Mouse (Mus musculus) stomach, embryonic 16.5 days (tissue): ENCODE data around the gene Pip4k2c. TPM values are rescaled to one million over a fixed set of nuclear protein-coding genes. Genes with fewer than 3 reads are reported as not detected.
A peak's percentile ranks its signal among the peaks of the same experiment; 100 is the strongest.
"Not testable (repeated sequence)": the region's sequence is repeated elsewhere in the genome, so short reads cannot be mapped to it uniquely, and the experiment has no call there.

Experiments
- ATAC-seq: fragments of 200-750 bp; cut with Nextera tagmentation; 2 replicates; pipeline ENCODE4 v1.8.0; 2017; ENCODE audit warnings: moderate number of reproducible peaks, moderate TSS enrichment; ENCODE audit not compliant: insufficient read depth, low FRiP score
- H3K27ac ChIP-seq: fragments of 300-500 bp; sonication (generic); 2 replicates; pipeline ENCODE4 v1.5.1; 2014; ENCODE audit warnings: low read length
- H3K27me3 ChIP-seq: fragments of 300-500 bp; sonication (generic); 2 replicates; pipeline ENCODE4 v1.6.1; 2014; ENCODE audit warnings: low read length, control low read depth, mixed read lengths; ENCODE audit not compliant: control insufficient read depth, insufficient read depth
- H3K36me3 ChIP-seq: fragments of 300-500 bp; sonication (generic); 2 replicates; pipeline ENCODE4 v1.6.1; 2014; ENCODE audit warnings: low read length; ENCODE audit not compliant: control insufficient read depth, insufficient read depth
- H3K4me1 ChIP-seq: fragments of 300-500 bp; sonication (generic); 2 replicates; pipeline ENCODE4 v1.6.1; 2014; ENCODE audit warnings: low read length, control low read depth, mixed read lengths; ENCODE audit not compliant: control insufficient read depth, insufficient read depth
- H3K4me2 ChIP-seq: fragments of 300-500 bp; sonication (generic); 2 replicates; pipeline ENCODE4 v1.6.1; 2014; ENCODE audit warnings: low read depth, low read length, mixed read lengths
- H3K4me3 ChIP-seq: fragments of 300-500 bp; sonication (generic); replicated peaks from 2 replicates; pipeline ENCODE4 v1.5.1; 2014; ENCODE audit warnings: mild to moderate bottlenecking, low read length
- H3K9ac ChIP-seq: fragments of 300-500 bp; sonication (generic); 2 replicates; pipeline ENCODE4 v1.6.1; 2014; ENCODE audit warnings: low read length
- H3K9me3 ChIP-seq: fragments of 300-500 bp; sonication (generic); replicated peaks from 2 replicates; pipeline ENCODE4 v1.6.1; 2016; ENCODE audit warnings: low read length, control low read depth; ENCODE audit not compliant: control insufficient read depth
- WGBS: fragments of 180-500 bp; shearing (Covaris S2); extraction: QIAGEN DNeasy Blood & Tissue Kit; methylation state at CpG from one replicate; pipeline ENCODE4 v1.1.7; 2014; 5-methylcytosine and 5-hydroxymethylcytosine counted together
- polyA plus RNA-seq: library from polyadenylated mRNA; unstranded; fragments of >200 nt; fragmentation: Nextera tagmentation; extraction: Ambion mirVana; gene quantifications from 2 replicates; pipeline ENCODE4 v1.2.1, GENCODE M21; 2015

The Pip4k2c gene
- polyA plus RNA-seq, 1 experiment from 2014 or later = 33.5 TPM

DNA sequence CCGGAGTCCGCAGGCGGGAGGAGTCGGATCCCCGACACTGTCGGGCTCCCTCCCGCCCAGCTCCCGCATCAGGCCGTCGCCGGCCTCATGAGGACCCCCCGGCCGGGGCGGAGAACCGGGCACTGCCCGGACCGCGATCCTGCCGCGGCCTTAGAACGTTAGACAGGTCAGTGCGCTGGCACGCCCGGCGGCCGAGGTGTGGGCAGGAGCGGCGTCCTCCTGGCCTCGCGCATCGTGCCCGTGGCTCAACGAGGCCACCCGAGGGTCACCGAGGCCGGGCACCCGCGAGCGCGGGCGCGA lies 46.1 kb downstream of the Pip4k2c start:
- Histone ChIP-seq H3K36me3 (no peaks in the 10 kb centered on the region), H3K4me2 (peak overlapping the region; percentile 100), H3K27me3 (peaks cover 35% of the 10 kb centered on the region), H3K9me3 (no peaks in the 10 kb centered on the region), H3K27ac (peak overlapping the region; percentile 86), H3K4me1 (peaks cover 20% of the 10 kb centered on the region), H3K9ac (peak overlapping the region; percentile 86), H3K4me3 (peak overlapping the region; percentile 59)
- peak; percentile 30; the same call in 1 of the 2 replicates for ATAC-seq
- WGBS = under 1% methylated on average over 42 of the region's 42 CpGs

DNA sequence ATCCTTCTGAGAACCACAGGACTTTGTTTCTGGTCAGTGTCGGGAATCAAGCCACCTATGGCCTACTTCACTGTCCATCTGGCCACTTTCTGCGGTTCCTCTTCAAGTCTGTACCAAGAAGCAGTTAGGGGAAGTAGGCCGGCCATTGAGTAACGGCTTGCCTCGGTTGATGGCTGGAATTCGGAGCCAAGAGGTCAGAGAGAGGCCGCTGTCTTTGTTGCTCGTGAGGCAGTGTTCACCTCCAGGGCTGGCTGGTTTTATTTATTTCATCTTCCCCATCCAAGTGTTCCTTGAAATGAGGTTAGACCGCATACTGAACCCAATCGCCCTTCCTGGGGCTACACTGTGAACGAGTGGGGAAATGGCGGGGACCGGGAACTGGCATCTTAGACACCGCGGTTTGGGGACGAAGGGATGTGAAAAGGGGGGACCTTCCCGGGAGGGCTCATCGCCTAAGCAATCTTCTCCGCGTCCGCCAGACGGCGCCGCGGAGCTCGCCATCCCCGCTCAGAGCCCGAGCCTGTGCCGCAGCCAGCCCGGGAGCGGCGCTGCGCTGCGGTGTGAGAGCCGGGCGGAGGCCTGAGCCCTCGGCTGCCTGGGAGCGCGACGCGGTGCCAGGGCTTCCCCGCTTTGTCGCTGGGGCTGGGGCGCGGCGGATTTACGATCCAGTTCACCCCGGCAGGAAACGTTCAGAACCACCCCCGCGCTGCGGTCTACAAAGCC lies 46.6 kb downstream of the Pip4k2c start, which contains the start of gene B4galnt1:
Gene B4galnt1, plus strand, starts transcription at position 595 of the 723 bp plus-strand sequence.
- WGBS = 3% methylated on average over 52 of the region's 52 CpGs
- no peaks in the 10 kb centered on the region for H3K9me3 ChIP-seq
- peak within 1 kb of the TSS; percentile 100 for H3K4me2 ChIP-seq
- H3K27ac ChIP-seq = peak within 1 kb of the TSS; percentile 86
- H3K4me1 ChIP-seq = peaks cover 17% of the 10 kb centered on the region; the same call in 1 of the 2 replicates
- peak within 1 kb of the TSS; percentile 59 for H3K4me3 ChIP-seq
- peaks cover 32% of the 10 kb centered on the region for H3K27me3 ChIP-seq
- peak within 1 kb of the TSS; percentile 86 for H3K9ac ChIP-seq
- H3K36me3 ChIP-seq = no peaks in the 10 kb centered on the region
- ATAC-seq = peak; percentile 86

DNA sequence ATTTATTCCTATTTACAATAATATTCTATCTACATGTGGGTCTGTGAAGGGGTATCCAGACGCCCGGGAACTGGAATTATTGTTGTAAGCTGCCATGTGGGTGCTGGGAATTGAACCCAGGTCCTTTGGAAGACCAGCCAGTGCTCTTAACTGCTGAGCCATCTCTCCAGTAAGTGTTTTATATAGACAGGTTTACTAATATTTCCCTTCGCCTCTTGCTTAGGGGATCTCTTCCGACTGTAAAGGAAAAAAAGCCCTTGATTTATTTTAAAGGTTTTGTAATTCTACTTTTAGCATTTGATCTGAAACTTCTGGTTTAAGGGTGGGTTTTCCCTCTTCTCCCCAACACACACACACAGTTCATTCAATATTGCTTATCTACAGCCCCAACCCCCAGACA lies 47.2 kb downstream of the Pip4k2c start:
- Histone ChIP-seq H3K4me3 (no peak overlapping the region), H3K27me3 (peaks cover 26% of the 10 kb centered on the region), H3K27ac (peak overlapping the region; percentile 41; the same call in 1 of the 2 replicates), H3K9ac (peak overlapping the region; percentile 86; the same call in 1 of the 2 replicates), H3K36me3 (no peaks in the 10 kb centered on the region), H3K9me3 (no peaks in the 10 kb centered on the region), H3K4me2 (peak overlapping the region; percentile 100; the same call in 1 of the 2 replicates), H3K4me1 (peaks cover 15% of the 10 kb centered on the region; the same call in 1 of the 2 replicates)
- ATAC-seq = no peak
- WGBS = 88% methylated on average over 4 of the region's 4 CpGs

DNA sequence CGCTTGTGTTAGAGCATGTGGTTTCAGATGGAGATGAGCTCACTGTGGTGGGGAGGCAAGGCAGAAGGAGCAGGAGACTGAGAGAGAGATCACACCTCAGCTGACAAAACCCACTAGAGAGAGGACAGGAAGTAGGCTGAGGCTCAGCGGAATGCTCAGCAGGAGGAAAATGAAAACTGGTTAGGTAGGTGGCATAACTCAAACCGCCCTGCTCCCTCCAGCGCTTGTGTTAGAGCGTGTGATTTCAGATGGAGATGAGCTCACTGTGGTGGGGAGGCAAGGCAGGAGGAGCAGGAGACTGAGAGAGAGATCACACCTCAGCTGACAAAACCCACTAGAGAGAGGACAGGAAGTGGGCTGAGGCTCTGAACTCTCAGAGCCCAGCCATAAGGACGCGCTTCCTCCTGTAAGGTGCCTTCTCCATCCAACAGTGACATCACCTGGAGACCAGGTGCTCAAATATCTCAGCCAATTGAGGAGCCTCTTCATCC lies 48.6 kb downstream of the Pip4k2c start:
- H3K9ac ChIP-seq, H3K36me3 ChIP-seq, H3K4me3 ChIP-seq, H3K9me3 ChIP-seq, H3K4me2 ChIP-seq, H3K27ac ChIP-seq, ATAC-seq: not testable (repeated sequence)
- 41% methylated on average over 7 of the region's 7 CpGs for WGBS
- H3K27me3 ChIP-seq = peaks cover 20% of the 10 kb centered on the region
- H3K4me1 ChIP-seq = peaks cover 12% of the 10 kb centered on the region; the same call in 1 of the 2 replicates

DNA sequence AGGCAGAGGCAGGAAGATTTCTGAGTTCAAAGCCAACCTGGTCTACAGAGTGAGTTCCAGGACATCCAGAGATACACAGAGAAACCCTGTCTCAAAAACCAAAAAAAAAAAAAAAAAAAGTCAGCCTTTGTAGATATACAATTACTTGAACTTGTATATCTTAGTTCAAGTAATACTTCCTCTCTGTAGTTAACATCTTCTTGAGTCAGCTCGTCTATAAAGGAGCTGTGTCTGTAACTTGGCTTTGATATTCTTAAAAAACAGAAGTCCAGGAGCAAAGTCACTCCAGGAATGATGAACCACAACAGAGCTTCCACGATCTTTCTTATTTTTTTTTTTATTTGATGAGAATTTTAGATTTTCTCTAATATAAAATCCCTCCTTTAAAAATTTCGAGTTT lies 50.7 kb downstream of the Pip4k2c start:
- H3K9me3 ChIP-seq = no peaks in the 10 kb centered on the region
- no peaks in the 10 kb centered on the region; the same call in 1 of the 2 replicates for H3K27me3 ChIP-seq
- peaks cover 11% of the 10 kb centered on the region; the same call in 1 of the 2 replicates for H3K4me1 ChIP-seq
- 71% methylated on average over 3 of the region's 3 CpGs for WGBS
- ATAC-seq = no peak
- H3K4me2 ChIP-seq = no peak overlapping the region
- no peak overlapping the region for H3K4me3 ChIP-seq
- H3K36me3 ChIP-seq = no peaks in the 10 kb centered on the region
- H3K9ac ChIP-seq = no peak overlapping the region
- no peak overlapping the region for H3K27ac ChIP-seq

DNA sequence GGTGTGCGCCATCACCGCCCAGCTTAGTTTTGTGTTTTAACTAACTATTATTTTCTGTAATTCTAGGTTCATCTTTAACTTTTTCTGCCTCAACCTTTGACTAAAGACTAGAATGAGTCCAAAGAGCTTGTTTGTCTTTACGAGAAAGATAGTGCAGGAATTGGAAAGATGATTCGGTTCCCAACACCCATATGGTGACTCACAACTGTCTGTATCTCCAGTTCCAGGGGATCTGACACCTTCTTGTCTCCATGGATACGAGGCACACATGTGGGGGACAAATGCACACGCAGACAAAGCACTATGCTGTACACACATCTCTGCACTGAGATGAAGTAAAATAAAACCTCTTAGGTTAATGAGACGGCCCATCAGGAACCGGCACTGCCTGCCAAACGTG lies 51.3 kb downstream of the Pip4k2c start:
- no peak overlapping the region for H3K27ac ChIP-seq
- no peak overlapping the region for H3K4me2 ChIP-seq
- WGBS = 78% methylated on average over 9 of the region's 9 CpGs
- no peak overlapping the region for H3K4me3 ChIP-seq
- ATAC-seq = no peak
- no peak overlapping the region for H3K9ac ChIP-seq
- H3K36me3 ChIP-seq = no peaks in the 10 kb centered on the region
- H3K27me3 ChIP-seq = no peaks in the 10 kb centered on the region
- H3K9me3 ChIP-seq = no peaks in the 10 kb centered on the region
- H3K4me1 ChIP-seq = 0 out of 2 replicates have a peak, but pooled peaks cover 6% of the 10 kb centered on the region

DNA sequence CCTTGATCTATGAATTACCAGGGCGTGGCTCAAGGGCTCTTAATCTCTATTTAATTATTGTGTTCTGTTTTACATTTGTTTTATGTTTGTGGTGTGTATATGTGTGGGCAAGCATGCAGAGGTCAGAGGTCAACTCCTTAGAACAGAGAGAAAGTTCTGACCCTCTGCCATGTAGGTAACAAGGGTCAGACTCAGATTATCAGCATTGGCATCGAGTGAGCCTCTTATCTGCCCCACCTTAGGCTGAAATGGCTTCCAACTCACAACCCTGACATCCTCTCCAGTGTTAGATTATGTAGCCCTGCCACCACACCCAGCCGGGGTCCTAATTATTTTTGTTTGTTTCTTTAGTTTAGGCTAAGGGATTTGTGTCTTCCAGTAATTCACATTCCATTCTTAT lies 52.9 kb downstream of the Pip4k2c start:
- H3K9ac ChIP-seq = no peak overlapping the region
- no peak for ATAC-seq
- 60% methylated on average over 3 of the region's 3 CpGs for WGBS
- H3K4me3 ChIP-seq = no peak overlapping the region
- H3K27ac ChIP-seq = no peak overlapping the region
- no peaks in the 10 kb centered on the region for H3K36me3 ChIP-seq
- no peaks in the 10 kb centered on the region for H3K27me3 ChIP-seq
- no peaks in the 10 kb centered on the region for H3K4me1 ChIP-seq
- no peaks in the 10 kb centered on the region for H3K9me3 ChIP-seq
- no peak overlapping the region for H3K4me2 ChIP-seq

DNA sequence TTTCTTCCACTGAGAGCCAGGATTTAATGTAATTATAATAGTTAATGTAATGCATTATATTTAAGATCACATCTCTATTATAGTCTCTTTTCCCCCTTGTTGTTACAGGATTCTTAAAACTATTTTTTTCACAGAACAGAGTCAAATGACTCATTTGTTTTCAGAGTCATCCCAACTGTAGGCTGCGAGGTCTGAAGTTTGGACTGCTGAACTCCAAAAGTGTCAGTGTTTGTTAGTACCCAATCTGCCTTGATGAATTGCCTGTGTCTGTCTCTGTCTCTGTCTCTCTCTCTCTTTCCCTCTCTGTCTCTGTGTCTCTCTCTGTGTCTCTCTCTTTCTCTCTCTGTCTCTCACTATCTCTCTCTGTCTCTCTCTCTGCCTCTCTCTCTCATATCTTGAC lies 54.9 kb downstream of the Pip4k2c start:
- H3K27ac ChIP-seq = peak overlapping the region; percentile 35
- no peaks in the 10 kb centered on the region for H3K27me3 ChIP-seq
- H3K4me1 ChIP-seq = no peaks in the 10 kb centered on the region
- H3K36me3 ChIP-seq = no peaks in the 10 kb centered on the region
- no peaks in the 10 kb centered on the region for H3K9me3 ChIP-seq
- ATAC-seq = no peak
- H3K4me2 ChIP-seq = no peak overlapping the region
- no peak overlapping the region for H3K4me3 ChIP-seq
- H3K9ac ChIP-seq = no peak overlapping the region
- 58% methylated on average over 1 of the region's 1 CpGs for WGBS

DNA sequence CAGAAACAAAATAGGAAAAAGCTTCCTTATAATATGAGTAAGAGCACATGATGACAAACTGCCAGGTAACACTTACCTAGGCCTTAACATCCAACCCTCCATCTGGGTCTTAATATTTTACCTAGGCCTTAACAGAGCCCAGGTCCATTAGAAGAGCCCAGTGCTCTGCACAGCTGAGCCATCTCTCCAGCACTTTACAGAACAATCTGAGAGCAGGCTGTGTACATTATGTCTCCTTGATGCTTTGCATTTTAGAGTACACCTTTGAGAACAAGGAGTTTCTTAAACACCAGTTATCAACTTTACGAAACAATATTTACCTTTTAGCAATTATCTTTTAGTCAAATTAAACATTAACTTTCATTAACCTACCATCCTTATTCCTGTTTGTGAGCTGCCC lies 55.3 kb downstream of the Pip4k2c start:
- ATAC-seq = peak; percentile 71; the same call in 1 of the 2 replicates
- WGBS = 54% methylated on average over 1 of the region's 1 CpGs
- H3K4me2 ChIP-seq = no peak overlapping the region
- H3K9me3 ChIP-seq = no peaks in the 10 kb centered on the region
- no peaks in the 10 kb centered on the region for H3K36me3 ChIP-seq
- H3K27ac ChIP-seq = peak overlapping the region; percentile 75
- H3K4me3 ChIP-seq = no peak overlapping the region
- no peak overlapping the region for H3K9ac ChIP-seq
- H3K4me1 ChIP-seq = no peaks in the 10 kb centered on the region
- no peaks in the 10 kb centered on the region for H3K27me3 ChIP-seq
